Mouse (Mus musculus): ENCODE data around the gene Zfyve27. TPM values are rescaled to one million over a fixed set of nuclear protein-coding genes. Genes with fewer than 3 reads are reported as not detected.

Zfyve27 gene
- polyA plus RNA-seq, 1 experiment from 2014 or later: 22.4 TPM

DNA sequence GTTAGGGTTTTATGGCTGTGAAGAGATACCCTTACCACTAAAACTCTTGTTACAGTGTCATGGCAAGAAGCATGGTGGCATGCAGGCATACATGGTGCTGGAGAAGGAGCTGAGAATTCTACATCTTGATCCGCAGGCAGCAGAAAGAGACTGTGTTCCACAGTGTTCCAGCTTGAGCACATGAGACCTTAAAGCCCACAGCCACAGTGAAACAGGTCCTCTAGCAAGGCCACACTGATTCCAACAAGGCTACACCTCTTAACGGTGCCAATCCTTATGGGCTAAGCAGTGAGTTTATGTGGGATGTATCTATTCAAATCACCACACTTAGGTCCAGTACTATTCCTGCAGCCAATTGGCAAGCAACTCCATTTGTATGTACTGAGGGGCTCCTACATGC lies 18.0 kb upstream of the Zfyve27 start:
- DNase-seq (ENCODE audit: low spot score): no peak
- 95% methylated on average over 2 of the region's 2 CpGs for WGBS

DNA sequence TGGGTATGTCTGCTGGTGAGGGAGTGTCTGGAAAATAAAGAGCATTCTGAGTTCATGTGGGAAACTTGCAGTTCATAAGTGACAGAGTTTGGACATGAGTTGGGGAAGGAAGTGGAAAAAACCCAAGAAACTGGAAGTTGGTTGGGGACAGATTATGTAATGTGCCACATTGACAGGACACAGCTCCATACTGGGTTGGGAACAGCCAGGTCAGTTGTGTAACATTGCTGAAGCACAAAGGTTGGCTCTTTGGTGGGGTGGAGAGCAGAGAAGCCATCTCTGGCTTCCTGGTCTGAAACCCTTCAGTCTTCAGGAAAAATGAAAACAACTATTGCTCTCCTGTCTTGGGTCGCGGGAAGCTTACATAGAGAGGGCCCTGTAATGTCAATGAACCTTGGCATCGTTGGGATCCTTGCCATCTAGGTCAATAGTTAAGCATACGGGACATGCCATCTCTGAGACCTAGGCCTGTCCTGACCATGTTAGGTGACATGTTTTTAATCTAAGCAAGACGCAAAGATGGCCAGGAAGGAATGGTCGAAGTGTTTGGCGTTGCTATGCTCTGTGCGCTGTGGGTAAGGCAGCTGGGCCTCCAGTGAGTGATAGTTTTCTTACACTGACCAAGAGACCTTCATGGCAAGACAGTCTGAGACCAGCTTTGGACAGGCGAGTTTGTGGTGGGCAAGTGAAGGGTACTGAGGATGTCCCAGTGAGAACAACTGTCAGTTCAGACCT lies 17.3 kb upstream of the Zfyve27 start:
- Histone ChIP-seq H3K4me1 (replicated peaks; ENCODE audit: control insufficient read depth, insufficient read depth, low read length) (0 out of 2 replicates have a peak, but pooled peaks cover 3% of the 10 kb centered on the region), H3K27ac (ENCODE audit: low read depth, low read length) (no peak overlapping the region), H3K4me3 (ENCODE audit: low read depth, low read length) (no peak overlapping the region), H3K27me3 (ENCODE audit: control insufficient read depth, insufficient read depth, low read length) (peaks cover 14% of the 10 kb centered on the region), H3K4me2 (ENCODE audit: low read depth, low read length, severe bottlenecking) (no peak overlapping the region; the same call in 1 of the 2 replicates), H3K9me3 (ENCODE audit: control insufficient read depth, low read length) (no peaks in the 10 kb centered on the region), H3K9ac (ENCODE audit: low read length) (no peak overlapping the region; the same call in 1 of the 2 replicates), H3K36me3 (ENCODE audit: control insufficient read depth, insufficient read depth, low read length) (no peaks in the 10 kb centered on the region)
- 91% methylated on average over 9 of the region's 9 CpGs for WGBS
- DNase-seq (ENCODE audit: low spot score) (no peak), ATAC-seq (replicated peaks; ENCODE audit: low FRiP score) (no peak)

More for the DNA sequence above, 18.0 kb upstream of the Zfyve27 start:
- ATAC-seq (replicated peaks; ENCODE audit: low FRiP score): no peak
- Histone ChIP-seq H3K27me3 (ENCODE audit: control insufficient read depth, insufficient read depth, low read length) (peaks cover 14% of the 10 kb centered on the region), H3K9me3 (ENCODE audit: control insufficient read depth, low read length) (no peaks in the 10 kb centered on the region), H3K27ac (ENCODE audit: low read depth, low read length) (no peak overlapping the region), H3K9ac (ENCODE audit: low read length) (no peak overlapping the region), H3K4me3 (ENCODE audit: low read depth, low read length) (no peak overlapping the region), H3K4me2 (ENCODE audit: low read depth, low read length, severe bottlenecking) (no peak overlapping the region), H3K4me1 (replicated peaks; ENCODE audit: control insufficient read depth, insufficient read depth, low read length) (0 out of 2 replicates have a peak, but pooled peaks cover 3% of the 10 kb centered on the region), H3K36me3 (ENCODE audit: control insufficient read depth, insufficient read depth, low read length) (no peaks in the 10 kb centered on the region)

DNA sequence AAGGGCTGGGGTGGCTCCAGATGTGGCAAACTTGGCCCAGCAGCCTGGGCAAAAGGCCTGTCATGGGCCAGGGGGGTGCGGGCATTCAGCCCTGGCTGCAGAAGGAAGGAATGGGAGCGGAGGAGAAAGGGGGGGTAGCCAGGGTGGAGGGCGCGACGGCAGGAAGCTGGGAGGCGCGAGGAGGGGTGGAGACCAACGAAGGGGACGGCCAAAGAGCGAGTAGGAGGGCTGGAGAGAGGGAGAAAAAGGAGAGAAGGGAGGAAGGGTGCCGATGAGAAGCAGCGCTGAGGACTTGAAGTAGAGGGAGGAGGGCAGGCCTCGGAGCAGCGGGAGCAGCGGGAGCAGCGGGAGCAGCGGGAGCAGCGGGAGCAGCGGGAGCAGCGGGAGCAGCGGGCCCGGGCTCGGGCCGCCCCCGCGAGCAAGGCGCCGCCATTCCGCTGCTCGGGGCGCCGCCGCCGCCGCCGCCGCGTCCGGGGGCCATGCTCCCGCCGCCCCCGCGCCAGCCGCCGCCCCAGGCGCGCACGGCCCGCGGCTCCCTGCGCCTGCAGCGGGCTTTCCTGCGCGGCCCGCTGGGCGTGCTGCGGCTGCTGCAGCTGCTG lies 16.5 kb upstream of the Zfyve27 start, which contains the start of gene Marveld1:
Gene Marveld1 (plus strand): TSS at position 231 of the 599 bp plus-strand sequence.
- no peak within 1 kb of the TSS for H3K27ac ChIP-seq (ENCODE audit: low read depth, low read length)

DNA sequence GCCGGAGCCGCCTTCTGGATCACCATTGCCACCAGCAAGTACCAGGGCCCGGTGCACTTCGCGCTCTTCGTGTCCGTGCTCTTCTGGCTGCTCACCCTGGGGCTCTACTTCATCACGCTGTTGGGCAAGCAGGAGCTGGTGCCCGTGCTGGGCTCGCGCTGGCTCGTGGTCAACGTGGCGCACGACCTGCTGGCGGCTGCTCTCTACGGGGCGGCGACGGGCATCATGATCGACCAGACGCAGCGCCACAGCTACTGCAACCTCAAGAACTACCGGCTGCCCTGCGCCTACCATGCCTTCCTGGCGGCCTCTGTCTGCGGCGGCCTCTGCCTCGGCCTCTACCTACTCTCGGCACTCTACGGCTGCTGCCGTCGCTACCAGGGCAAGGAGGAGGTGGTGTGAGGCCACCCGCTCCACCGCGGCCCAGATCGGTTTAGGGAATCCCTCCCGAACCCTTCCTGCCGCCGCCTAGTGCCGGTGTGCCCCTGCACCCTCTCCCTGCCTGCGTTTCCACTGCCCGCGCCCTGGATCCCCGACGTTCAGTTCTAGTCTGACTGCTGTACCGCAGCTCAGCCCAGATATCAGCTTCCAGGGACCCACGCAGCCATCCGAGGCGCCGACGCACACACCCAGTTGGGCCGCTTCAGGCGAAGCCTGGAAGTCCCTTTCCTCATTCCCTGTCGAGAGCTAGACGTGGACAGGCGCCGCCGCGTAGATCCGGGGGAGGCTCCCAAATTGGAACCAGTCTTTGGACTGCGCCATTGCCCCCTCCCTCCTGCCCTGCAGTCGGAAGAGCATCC lies 15.8 kb upstream of the Zfyve27 start:
- DNase-seq (ENCODE audit: low spot score): peak; percentile 73
- H3K4me1 ChIP-seq (replicated peaks; ENCODE audit: control insufficient read depth, insufficient read depth, low read length): 0 out of 2 replicates have a peak, but pooled peaks cover 3% of the 10 kb centered on the region
- peak; percentile 37; the same call in 1 of the 2 replicates for ATAC-seq (replicated peaks; ENCODE audit: low FRiP score)
- H3K9ac ChIP-seq (ENCODE audit: low read length): peak overlapping the region; percentile 80
- H3K9me3 ChIP-seq (ENCODE audit: control insufficient read depth, low read length): no peaks in the 10 kb centered on the region
- H3K27me3 ChIP-seq (ENCODE audit: control insufficient read depth, insufficient read depth, low read length): peaks cover 14% of the 10 kb centered on the region
- WGBS: 1% methylated on average over 63 of the region's 63 CpGs
- H3K36me3 ChIP-seq (ENCODE audit: control insufficient read depth, insufficient read depth, low read length): no peaks in the 10 kb centered on the region
- peak overlapping the region; percentile 60 for H3K4me3 ChIP-seq (ENCODE audit: low read depth, low read length)
- peak overlapping the region; percentile 84 for H3K4me2 ChIP-seq (ENCODE audit: low read depth, low read length, severe bottlenecking)
- no peak overlapping the region for H3K27ac ChIP-seq (ENCODE audit: low read depth, low read length)

More for the DNA sequence above, 16.5 kb upstream of the Zfyve27 start, which contains the start of gene Marveld1:
- DNase-seq (ENCODE audit: low spot score) (peak; percentile 76), ATAC-seq (replicated peaks; ENCODE audit: low FRiP score) (no peak; the same call in 1 of the 2 replicates)
- Histone ChIP-seq H3K9ac (ENCODE audit: low read length) (peak within 1 kb of the TSS; percentile 80), H3K4me3 (ENCODE audit: low read depth, low read length) (peak within 1 kb of the TSS; percentile 60), H3K4me1 (replicated peaks; ENCODE audit: control insufficient read depth, insufficient read depth, low read length) (0 out of 2 replicates have a peak, but pooled peaks cover 3% of the 10 kb centered on the region), H3K9me3 (ENCODE audit: control insufficient read depth, low read length) (no peaks in the 10 kb centered on the region), H3K27me3 (ENCODE audit: control insufficient read depth, insufficient read depth, low read length) (peaks cover 14% of the 10 kb centered on the region), H3K36me3 (ENCODE audit: control insufficient read depth, insufficient read depth, low read length) (no peaks in the 10 kb centered on the region), H3K4me2 (ENCODE audit: low read depth, low read length, severe bottlenecking) (peak within 1 kb of the TSS; percentile 84)
- under 1% methylated on average over 26 of the region's 57 CpGs for WGBS

DNA sequence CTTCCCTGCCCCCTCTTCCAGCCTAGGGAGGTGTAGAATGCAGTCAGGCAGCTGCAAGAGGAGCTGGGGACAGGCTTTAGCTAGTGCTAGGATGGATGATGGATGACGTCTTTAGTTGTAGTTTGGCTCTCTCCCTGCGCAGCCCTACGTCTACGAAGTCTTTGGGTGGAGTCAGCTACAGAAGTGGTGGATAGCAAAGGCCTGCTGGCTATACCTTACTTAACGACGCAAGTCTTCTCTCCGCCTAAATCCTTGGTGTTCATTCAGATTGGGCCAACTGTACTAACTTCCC lies 15.2 kb upstream of the Zfyve27 start:
- 0 out of 2 replicates have a peak, but pooled peaks cover 3% of the 10 kb centered on the region for H3K4me1 ChIP-seq (replicated peaks; ENCODE audit: control insufficient read depth, insufficient read depth, low read length)
- peak overlapping the region; percentile 60 for H3K4me3 ChIP-seq (ENCODE audit: low read depth, low read length)
- peak overlapping the region; percentile 84 for H3K4me2 ChIP-seq (ENCODE audit: low read depth, low read length, severe bottlenecking)
- peaks cover 14% of the 10 kb centered on the region for H3K27me3 ChIP-seq (ENCODE audit: control insufficient read depth, insufficient read depth, low read length)
- no peaks in the 10 kb centered on the region for H3K9me3 ChIP-seq (ENCODE audit: control insufficient read depth, low read length)
- no peaks in the 10 kb centered on the region for H3K36me3 ChIP-seq (ENCODE audit: control insufficient read depth, insufficient read depth, low read length)
- H3K27ac ChIP-seq (ENCODE audit: low read depth, low read length): no peak overlapping the region
- ATAC-seq (replicated peaks; ENCODE audit: low FRiP score) (no peak), DNase-seq (ENCODE audit: low spot score) (no peak)
- WGBS: 25% methylated on average over 7 of the region's 7 CpGs
- peak overlapping the region; percentile 80 for H3K9ac ChIP-seq (ENCODE audit: low read length)

DNA sequence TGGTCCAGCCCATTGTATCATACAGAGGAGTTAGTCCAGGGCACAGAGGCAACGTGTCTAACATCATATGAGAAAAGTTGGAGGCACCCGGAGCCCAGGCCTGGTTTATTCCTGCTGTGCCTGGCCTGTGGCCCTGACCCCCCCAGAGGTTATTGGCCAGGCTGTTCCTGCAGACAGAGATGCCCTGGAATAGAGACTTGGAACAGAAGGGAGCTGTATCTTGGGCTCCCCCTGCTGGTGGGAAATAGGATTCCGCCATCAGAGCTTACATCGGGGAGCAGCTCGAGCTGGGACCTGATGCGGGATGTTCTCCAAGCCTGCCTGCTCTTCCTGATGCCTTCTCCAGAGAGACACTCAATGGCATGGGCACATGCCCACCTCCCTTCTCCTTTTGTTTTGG lies 11.8 kb upstream of the Zfyve27 start:
- no peaks in the 10 kb centered on the region for H3K9me3 ChIP-seq (ENCODE audit: control insufficient read depth, low read length)
- ATAC-seq (replicated peaks; ENCODE audit: low FRiP score) (peak; percentile 60), DNase-seq (ENCODE audit: low spot score) (peak; percentile 91)
- H3K9ac ChIP-seq (ENCODE audit: low read length): no peak overlapping the region
- no peaks in the 10 kb centered on the region for H3K36me3 ChIP-seq (ENCODE audit: control insufficient read depth, insufficient read depth, low read length)
- H3K4me3 ChIP-seq (ENCODE audit: low read depth, low read length): no peak overlapping the region
- WGBS: 4% methylated on average over 6 of the region's 6 CpGs
- H3K4me1 ChIP-seq (replicated peaks; ENCODE audit: control insufficient read depth, insufficient read depth, low read length): 0 out of 2 replicates have a peak, but pooled peaks cover 3% of the 10 kb centered on the region
- H3K27me3 ChIP-seq (ENCODE audit: control insufficient read depth, insufficient read depth, low read length): peaks cover 10% of the 10 kb centered on the region
- no peak overlapping the region for H3K27ac ChIP-seq (ENCODE audit: low read depth, low read length)
- no peak overlapping the region for H3K4me2 ChIP-seq (ENCODE audit: low read depth, low read length, severe bottlenecking)

DNA sequence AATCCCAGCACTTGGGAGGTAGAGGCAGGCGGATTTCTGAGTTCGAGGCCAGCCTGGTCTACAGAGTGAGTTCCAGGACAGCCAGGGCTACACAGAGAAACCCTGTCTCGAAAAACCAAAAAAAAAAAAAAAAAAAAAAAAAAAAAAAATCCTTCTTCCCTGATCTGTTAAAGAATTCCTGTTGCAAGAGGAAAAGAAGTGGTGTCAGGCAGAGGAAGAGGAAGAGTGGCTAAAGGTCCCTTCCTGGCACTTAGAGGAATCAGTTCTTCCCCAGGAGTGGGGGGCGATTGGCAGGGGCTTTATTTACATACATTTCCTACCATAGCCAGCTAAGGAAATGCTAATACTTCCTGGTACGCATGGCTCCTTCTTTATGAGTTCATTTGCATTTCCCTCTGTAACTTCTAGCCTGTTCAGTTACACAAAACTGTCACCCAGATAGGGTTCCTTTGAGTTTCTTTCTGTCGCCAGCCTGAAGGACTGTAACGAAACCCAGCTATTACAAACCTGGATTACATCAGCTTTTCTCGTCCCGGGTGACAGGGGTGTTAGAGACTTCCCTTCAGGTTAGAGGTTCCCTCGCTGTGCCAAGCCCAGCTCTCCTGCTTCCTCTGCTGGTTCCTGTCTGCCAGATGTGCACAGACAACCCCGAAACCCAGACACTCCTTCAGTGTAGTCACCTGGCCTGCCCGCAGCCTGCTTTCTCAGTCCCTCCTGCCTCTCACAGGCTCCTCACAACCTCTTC lies 6.1 kb upstream of the Zfyve27 start:
- no peaks in the 10 kb centered on the region for H3K4me1 ChIP-seq (replicated peaks; ENCODE audit: control insufficient read depth, insufficient read depth, low read length)
- no peaks in the 10 kb centered on the region for H3K36me3 ChIP-seq (ENCODE audit: control insufficient read depth, insufficient read depth, low read length)
- no peaks in the 10 kb centered on the region for H3K27me3 ChIP-seq (ENCODE audit: control insufficient read depth, insufficient read depth, low read length)
- H3K4me3 ChIP-seq (ENCODE audit: low read depth, low read length): no peak overlapping the region
- no peak overlapping the region for H3K27ac ChIP-seq (ENCODE audit: low read depth, low read length)
- no peak for DNase-seq (ENCODE audit: low spot score)
- H3K9ac ChIP-seq (ENCODE audit: low read length): no peak overlapping the region
- H3K9me3 ChIP-seq (ENCODE audit: control insufficient read depth, low read length): no peaks in the 10 kb centered on the region
- H3K4me2 ChIP-seq (ENCODE audit: low read depth, low read length, severe bottlenecking): no peak overlapping the region
- WGBS: 78% methylated on average over 12 of the region's 12 CpGs
- no peak for ATAC-seq (replicated peaks; ENCODE audit: low FRiP score)

All from forebrain, embryonic 11.5 days (tissue).